Mouse (Mus musculus): ENCODE data around the gene Rnf212. TPM values are rescaled to one million over a fixed set of nuclear protein-coding genes. Genes with fewer than 3 reads are reported as not detected.
"Not testable (repeated sequence)": the region's sequence is repeated elsewhere in the genome, so short reads cannot be mapped to it uniquely, and the experiment has no call there.

Rnf212 gene
- total RNA-seq (2017) = not detected in 2 replicates

- no peak for ATAC-seq (replicated peaks in 1 of 2; ENCODE audit: insufficient read depth in 1 of 2, low FRiP score in 2 of 2, low TSS enrichment in 1 of 2, low read depth in 1 of 2, poor library complexity in 2 of 2, severe bottlenecking in 2 of 2)
Measured at GRCm38 (mm10) chr5:108774630-108775306, at the start of gene Rnf212. Gene Rnf212 (minus strand): TSS chr5:108774982.

DNA sequence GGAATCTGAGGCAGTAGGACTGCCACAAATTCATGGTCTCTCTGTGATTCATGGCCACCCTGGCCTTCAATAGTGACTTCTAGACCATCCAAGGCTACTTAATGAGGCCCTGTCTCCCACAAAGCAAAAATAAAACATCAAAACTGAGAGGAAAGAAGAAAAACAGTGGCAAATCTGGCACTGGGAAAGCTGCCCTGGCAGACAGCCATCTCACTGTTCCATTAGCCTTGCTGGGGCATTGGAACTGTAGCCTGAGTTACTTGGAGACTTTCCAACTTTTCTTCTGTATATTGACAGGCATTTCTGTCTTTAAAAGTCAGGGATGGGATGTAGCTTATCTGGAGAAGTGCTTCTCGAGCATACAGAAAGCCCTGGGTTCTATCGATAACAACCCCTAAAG, 48.5 kb upstream of the Rnf212 start:
- ATAC-seq (replicated peaks in 1 of 2; ENCODE audit: insufficient read depth in 1 of 2, low FRiP score in 2 of 2, low TSS enrichment in 1 of 2, low read depth in 1 of 2, poor library complexity in 2 of 2, severe bottlenecking in 2 of 2) = no peak

DNA sequence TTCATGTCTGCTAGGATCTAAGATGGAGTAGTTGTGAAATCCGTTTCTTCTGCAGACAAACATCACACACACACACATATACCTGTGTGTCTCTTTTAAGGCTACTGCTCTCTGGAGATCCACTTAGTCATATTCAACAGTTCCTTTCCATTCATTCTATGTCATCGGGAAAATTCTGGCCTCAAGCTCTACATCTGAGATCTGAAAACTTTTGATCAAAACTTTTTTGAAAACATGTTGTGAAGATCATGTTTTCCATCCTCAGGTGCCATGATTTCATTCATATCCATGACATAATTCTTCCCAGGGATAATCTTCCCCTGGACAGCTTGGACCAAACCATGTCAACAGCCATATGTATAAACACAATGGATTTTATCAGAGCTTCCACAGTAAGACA, 34.0 kb upstream of the Rnf212 start, which contains the start of gene Vmn2r8:
Vmn2r8 (minus strand) TSS at position 101 of the 400 bp plus-strand sequence.
- ATAC-seq (replicated peaks in 1 of 2; ENCODE audit: insufficient read depth in 1 of 2, low FRiP score in 2 of 2, low TSS enrichment in 1 of 2, low read depth in 1 of 2, poor library complexity in 2 of 2, severe bottlenecking in 2 of 2) = not testable (repeated sequence)

DNA sequence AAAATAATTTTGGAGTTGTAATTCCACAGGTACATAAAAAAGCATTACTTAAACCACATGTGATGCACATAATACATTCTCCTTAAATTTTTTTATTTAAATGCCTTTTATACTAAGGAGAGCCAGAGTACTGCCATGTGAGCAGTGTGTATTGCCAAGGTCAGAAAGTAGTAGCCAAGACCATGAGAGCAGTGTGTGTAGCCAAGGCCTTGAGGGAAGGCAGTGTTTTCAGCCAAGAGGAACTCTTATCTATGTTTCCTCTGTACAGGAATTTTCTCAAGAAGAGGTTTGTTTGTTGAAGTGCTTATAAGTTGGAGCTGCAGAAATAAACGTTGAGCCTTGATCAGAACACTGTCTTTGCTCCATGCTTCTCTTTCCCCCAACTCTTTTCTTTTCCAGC, 28.9 kb upstream of the Rnf212 start:
- ATAC-seq (replicated peaks in 1 of 2; ENCODE audit: insufficient read depth in 1 of 2, low FRiP score in 2 of 2, low TSS enrichment in 1 of 2, low read depth in 1 of 2, poor library complexity in 2 of 2, severe bottlenecking in 2 of 2) = no peak

DNA sequence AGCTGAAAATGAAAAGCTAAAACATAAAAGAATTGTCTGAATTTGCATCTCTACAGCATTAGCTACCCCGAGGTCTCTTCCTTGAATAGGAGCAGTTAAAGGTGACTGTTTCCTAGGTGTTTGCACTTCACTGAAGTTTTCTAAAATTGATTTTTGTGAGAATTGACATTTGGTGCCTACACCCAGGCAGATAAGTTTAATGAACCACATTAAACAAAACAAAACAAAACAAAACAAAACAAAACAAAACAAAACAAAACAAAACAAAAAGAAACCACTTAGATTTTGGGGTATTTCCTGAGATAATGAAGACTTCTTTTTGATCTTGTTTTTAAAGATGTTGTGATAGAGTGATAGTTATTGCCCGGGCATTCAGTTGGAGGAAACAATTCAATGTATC, 20.5 kb upstream of the Rnf212 start, which contains the start of gene Tmed11:
Tmed11 (minus strand) TSS at position 101 of the 400 bp plus-strand sequence.
- ATAC-seq (replicated peaks in 1 of 2; ENCODE audit: insufficient read depth in 1 of 2, low FRiP score in 2 of 2, low TSS enrichment in 1 of 2, low read depth in 1 of 2, poor library complexity in 2 of 2, severe bottlenecking in 2 of 2) = not testable (repeated sequence)

DNA sequence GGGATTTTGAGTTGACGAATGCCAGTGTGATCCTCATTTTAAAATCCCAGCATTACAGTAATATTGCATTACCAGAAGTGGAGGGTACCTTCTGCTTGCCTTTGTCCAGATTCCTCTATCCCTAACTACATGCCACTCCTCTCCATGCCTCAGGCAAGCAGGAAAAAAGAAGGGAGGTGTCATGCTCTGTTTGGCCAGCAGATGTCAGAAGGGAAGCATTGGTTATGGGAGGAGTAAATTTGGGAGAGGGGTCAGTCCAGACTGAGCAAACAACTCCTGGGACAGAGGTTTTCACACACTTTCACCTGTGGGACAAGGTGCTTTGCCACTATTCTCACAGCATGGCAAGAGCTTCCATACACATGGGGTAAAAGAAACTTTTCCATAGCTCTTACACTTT, 15.6 kb upstream of the Rnf212 start:
- ATAC-seq (replicated peaks in 1 of 2; ENCODE audit: insufficient read depth in 1 of 2, low FRiP score in 2 of 2, low TSS enrichment in 1 of 2, low read depth in 1 of 2, poor library complexity in 2 of 2, severe bottlenecking in 2 of 2) = 0 out of 4 replicates have a peak, but pooled peaks of 1 of the 2 experiments have one; percentile 17

- no peak for ATAC-seq (replicated peaks in 1 of 2; ENCODE audit: insufficient read depth in 1 of 2, low FRiP score in 2 of 2, low TSS enrichment in 1 of 2, low read depth in 1 of 2, poor library complexity in 2 of 2, severe bottlenecking in 2 of 2)
Measured at GRCm38 (mm10) chr5:108760002-108760401, 14.8 kb downstream of the Rnf212 start.

DNA sequence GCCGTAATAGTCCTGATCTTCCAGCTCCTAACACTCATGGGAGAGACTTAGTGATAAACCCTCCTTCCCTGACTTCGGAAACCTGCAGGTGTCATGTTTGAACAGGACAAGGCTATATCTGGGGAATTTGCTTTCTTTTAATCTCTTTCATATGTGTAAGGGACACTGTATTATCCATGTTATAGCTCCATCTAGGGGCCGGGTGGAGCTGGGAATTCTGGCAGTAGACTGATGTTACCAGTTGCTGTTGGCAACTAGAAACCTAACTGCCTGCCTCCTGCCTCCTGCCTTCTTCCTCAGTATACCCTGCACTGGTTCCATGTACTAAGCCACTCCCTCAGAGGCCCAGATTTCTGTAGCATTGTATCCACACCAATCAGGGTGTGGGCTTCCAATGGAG, 16.4 kb downstream of the Rnf212 start:
- ATAC-seq (replicated peaks in 1 of 2; ENCODE audit: insufficient read depth in 1 of 2, low FRiP score in 2 of 2, low TSS enrichment in 1 of 2, low read depth in 1 of 2, poor library complexity in 2 of 2, severe bottlenecking in 2 of 2) = 0 out of 4 replicates have a peak, but pooled peaks of 1 of the 2 experiments have one; percentile 17

DNA sequence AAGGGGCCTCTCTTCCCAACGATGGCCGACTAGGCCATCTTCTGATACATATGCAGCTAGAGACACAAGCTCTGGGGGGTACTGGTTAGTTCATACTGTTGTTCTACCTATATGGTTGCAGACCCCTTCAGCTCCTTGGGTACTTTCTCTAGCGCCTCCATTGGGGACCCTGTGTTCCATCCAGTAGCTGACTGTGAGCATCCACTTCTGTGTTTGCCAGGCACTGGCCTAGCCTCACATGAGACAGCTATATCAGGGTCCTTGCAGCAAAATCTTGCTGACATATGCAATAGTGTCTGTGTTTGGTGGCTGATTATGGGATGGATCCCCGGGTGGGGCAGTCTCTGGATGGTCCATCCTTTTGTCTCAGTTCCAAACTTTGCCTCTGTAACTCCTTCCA, 23.5 kb downstream of the Rnf212 start:
- ATAC-seq (replicated peaks in 1 of 2; ENCODE audit: insufficient read depth in 1 of 2, low FRiP score in 2 of 2, low TSS enrichment in 1 of 2, low read depth in 1 of 2, poor library complexity in 2 of 2, severe bottlenecking in 2 of 2) = not testable (repeated sequence)

DNA sequence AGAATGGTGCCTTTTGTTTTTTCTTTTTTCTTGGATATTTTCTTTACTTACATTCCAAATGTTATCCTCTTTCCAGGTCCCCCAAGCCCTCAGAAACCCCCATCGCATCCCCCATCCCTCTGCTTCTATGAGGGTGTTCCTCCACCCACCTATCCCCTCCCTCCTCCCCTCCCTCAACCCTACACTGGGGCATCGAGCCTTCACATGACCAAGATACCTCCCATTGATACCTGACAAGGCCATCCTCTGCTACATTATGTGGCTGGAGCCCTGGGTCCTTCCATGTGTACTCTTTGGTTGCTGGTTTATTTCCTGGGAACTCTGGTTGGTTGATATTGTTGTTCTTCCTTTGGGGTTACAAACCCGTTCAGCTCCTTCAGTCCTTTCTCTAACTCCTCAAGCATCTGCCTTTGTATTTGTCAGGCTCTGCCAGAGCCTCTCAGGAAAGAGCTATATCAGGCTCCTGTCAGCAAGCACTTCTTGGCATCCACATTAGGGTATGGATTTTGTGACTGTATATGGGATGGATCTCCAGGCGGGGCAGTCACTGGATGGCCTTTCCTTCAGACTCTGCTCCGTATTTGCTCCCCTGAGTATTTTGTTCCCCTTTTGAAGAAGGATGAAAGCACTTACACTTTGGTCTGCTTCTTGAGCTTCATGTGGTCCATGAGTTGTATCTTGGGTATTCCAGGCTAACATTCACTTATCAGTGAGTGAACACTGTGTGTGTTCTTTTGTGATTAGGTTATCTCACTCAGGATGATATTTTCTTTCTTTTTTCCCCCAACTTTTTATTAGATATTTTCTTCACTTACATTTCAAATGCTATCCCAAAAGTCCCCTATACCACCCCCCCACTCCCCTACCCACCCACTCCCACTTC, 24.2 kb downstream of the Rnf212 start:
- no peak for ATAC-seq (replicated peaks in 1 of 2; ENCODE audit: insufficient read depth in 1 of 2, low FRiP score in 2 of 2, low TSS enrichment in 1 of 2, low read depth in 1 of 2, poor library complexity in 2 of 2, severe bottlenecking in 2 of 2)

- ATAC-seq (replicated peaks in 1 of 2; ENCODE audit: insufficient read depth in 1 of 2, low FRiP score in 2 of 2, low TSS enrichment in 1 of 2, low read depth in 1 of 2, poor library complexity in 2 of 2, severe bottlenecking in 2 of 2) = no peak
Measured at GRCm38 (mm10) chr5:108744629-108745028, 30.2 kb downstream of the Rnf212 start.

- 0 out of 4 replicates have a peak, but pooled peaks of 1 of the 2 experiments have one; percentile 32 for ATAC-seq (replicated peaks in 1 of 2; ENCODE audit: insufficient read depth in 1 of 2, low FRiP score in 2 of 2, low TSS enrichment in 1 of 2, low read depth in 1 of 2, poor library complexity in 2 of 2, severe bottlenecking in 2 of 2)
Measured at GRCm38 (mm10) chr5:108743856-108744255, 30.9 kb downstream of the Rnf212 start.

GRCm38 (mm10) chr5:108742596-108742995, 32.2 kb downstream of the Rnf212 start:
- no peak for ATAC-seq (replicated peaks in 1 of 2; ENCODE audit: insufficient read depth in 1 of 2, low FRiP score in 2 of 2, low TSS enrichment in 1 of 2, low read depth in 1 of 2, poor library complexity in 2 of 2, severe bottlenecking in 2 of 2)

DNA sequence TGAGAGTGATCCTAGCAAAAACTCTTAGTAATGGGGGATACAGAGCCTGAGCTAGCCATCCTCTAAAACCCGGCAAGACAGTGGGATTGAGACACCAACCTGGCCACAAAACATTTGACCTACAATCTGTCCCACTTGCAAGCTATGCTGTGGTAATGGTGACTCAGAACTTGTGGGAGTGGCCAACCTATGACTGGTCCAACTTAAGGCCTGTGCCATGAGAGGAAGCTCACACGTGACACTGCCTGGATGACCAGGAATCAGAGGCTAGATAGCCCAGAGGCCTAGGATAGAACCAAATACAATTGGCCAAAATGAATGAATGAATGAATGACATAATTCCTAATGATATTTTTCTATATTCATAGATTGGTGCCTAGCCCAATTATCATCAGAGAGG, 32.9 kb downstream of the Rnf212 start:
- ATAC-seq (replicated peaks in 1 of 2; ENCODE audit: insufficient read depth in 1 of 2, low FRiP score in 2 of 2, low TSS enrichment in 1 of 2, low read depth in 1 of 2, poor library complexity in 2 of 2, severe bottlenecking in 2 of 2) = no peak

- ATAC-seq (replicated peaks in 1 of 2; ENCODE audit: insufficient read depth in 1 of 2, low FRiP score in 2 of 2, low TSS enrichment in 1 of 2, low read depth in 1 of 2, poor library complexity in 2 of 2, severe bottlenecking in 2 of 2) = no peak
Measured at GRCm38 (mm10) chr5:108727425-108727824, 47.4 kb downstream of the Rnf212 start.

- ATAC-seq (replicated peaks in 1 of 2; ENCODE audit: insufficient read depth in 1 of 2, low FRiP score in 2 of 2, low TSS enrichment in 1 of 2, low read depth in 1 of 2, poor library complexity in 2 of 2, severe bottlenecking in 2 of 2) = peak; percentile 82 to 85
Measured at GRCm38 (mm10) chr5:108726557-108727248, 48.1 kb downstream of the Rnf212 start.

DNA sequence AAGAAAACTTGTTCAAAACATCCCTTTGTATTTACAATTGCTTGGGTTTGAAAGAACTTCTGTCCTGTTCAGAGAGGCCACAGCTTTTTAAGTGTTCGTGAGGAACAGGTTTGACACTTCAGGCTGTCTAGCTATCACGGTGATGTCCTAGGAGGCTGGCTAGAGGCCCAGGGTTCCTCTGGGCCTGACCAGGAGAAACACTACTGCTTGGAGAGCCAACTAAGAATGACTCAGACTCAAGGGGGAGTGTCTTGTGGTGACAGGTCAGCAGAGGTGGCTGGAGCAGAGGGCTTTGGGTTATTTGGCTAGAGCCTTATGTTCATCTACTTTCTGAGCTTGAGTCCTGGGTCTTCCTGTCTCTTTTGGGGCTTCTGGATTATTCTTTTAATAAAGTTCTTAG, 50.8 kb downstream of the Rnf212 start:
- no peak for ATAC-seq (replicated peaks in 1 of 2; ENCODE audit: insufficient read depth in 1 of 2, low FRiP score in 2 of 2, low TSS enrichment in 1 of 2, low read depth in 1 of 2, poor library complexity in 2 of 2, severe bottlenecking in 2 of 2)

DNA sequence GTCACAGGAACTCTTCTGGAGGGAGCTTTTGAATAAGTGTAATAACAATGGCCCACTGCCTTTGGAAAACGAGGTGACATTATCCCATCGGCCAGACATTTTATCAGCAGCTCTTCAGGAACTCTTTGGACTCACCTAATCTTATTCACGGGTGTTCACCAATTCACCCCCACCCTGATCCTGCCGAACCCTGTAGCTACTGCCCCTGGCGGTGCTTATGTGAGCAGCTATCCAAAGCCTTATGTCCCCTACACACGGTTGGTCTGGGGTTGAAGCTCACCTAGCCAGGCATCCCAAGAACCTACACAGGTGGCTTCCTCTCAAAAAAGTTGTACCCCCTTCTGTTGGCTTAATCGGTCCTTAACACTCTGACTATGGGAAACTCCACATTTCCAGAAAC, 55.0 kb downstream of the Rnf212 start:
- no peak for ATAC-seq (replicated peaks in 1 of 2; ENCODE audit: insufficient read depth in 1 of 2, low FRiP score in 2 of 2, low TSS enrichment in 1 of 2, low read depth in 1 of 2, poor library complexity in 2 of 2, severe bottlenecking in 2 of 2)

All from hematopoietic stem cell, adult 5-6 weeks (primary cell).